Mouse (Mus musculus): ENCODE results near the gene Phf2.

Phf2 gene

GRCm38 (mm10) chr13:48870771-48871731 lies at the start of gene Phf2:
Gene Phf2 (minus strand): TSS chr13:48871119.
- peak; percentile 30 for DNase-seq (ENCODE audit: low read depth, low spot score)

- no peak for DNase-seq (ENCODE audit: low read depth, low spot score)
These were observed 49.0 kb upstream of the Phf2 start for GRCm38 (mm10) chr13:48919756-48920415.

DNA sequence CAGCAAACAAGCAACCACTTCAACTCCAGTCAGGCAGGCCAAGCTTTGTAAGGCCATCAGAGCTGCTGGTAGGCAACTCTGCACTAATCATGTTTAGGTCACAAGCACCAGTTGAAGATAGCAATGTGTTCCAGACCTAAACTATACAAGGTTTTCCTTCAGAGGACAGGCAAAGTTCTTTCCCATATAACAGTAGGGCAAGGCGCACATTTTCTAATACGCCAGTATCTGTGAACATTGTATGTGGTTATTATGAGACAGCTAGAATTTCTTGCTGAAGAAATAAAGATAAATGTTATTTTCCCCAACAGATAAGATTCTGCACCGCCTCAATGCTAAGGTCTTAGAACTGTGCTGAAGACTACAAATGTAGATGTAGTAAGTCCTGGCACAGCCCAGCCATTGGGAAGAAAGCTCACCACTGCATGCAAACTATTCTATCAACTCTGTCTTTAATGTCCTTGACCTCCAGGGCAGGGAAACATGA lies 46.2 kb upstream of the Phf2 start:
- DNase-seq (ENCODE audit: low read depth, low spot score) = no peak

- no peak for DNase-seq (ENCODE audit: low read depth, low spot score)
These were observed 42.8 kb upstream of the Phf2 start for GRCm38 (mm10) chr13:48913680-48914079.

GRCm38 (mm10) chr13:48913141-48913540 lies 42.2 kb upstream of the Phf2 start:
- DNase-seq (ENCODE audit: low read depth, low spot score) = no peak

DNA sequence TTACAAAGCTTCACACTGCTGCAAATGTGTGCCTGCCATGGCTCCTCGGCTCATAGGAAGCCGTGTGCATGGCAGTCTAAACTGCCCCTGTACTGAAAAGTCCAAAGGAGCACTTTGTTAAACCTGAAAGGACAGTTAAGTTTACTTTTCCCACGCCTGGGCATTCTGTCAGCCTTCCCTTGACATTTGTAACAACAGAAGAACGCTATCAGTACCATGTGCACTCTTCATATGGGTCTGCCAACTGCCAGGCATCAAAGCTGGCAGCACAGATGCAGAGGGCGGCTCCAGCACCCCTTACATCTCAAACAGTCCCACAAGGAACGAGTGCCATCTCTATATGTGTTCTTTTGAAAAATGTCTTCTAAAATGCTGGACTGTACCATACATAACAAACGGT lies 40.5 kb upstream of the Phf2 start:
- no peak for DNase-seq (ENCODE audit: low read depth, low spot score)

DNA sequence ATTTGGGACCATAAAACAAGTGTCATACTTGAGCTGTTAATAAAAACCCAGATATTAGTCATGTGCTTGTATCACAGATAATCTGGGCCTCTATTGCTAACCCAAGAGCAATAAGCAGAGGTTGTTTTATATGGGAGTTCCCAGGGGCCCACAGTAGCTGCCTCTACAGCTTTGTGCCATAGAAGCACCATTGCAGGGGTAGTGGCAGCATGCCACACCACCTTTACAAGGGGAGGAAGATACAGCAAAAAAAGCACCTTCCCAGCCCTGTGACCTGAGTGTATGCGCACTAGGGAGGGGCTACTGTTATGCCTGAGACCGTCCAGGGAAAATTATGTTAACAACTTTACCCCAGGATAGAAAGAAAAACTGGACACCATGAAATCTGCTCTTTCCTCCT lies 34.5 kb upstream of the Phf2 start:
- no peak for DNase-seq (ENCODE audit: low read depth, low spot score)

DNA sequence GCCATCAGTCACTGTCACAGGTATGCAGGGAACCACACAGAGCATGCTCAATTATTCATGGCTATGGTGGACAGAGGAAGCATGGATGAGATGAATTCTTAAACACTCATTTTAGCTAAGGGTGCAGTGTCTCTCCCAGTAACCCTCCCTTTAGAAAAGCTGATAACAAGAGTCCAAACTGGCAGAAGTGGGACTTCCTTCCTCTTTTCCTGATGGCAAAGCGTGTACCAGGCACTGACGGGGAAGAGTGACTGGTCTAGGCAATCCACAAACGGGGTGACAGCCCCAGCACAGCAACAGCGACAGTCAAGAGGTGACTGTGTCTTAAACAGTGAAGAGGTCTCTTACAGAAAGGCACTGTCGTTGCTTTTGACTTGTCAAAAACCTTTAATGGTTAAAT lies 24.5 kb upstream of the Phf2 start:
- no peak for DNase-seq (ENCODE audit: low read depth, low spot score)

GRCm38 (mm10) chr13:48890260-48890960 lies 19.5 kb upstream of the Phf2 start:
- DNase-seq (ENCODE audit: low read depth, low spot score) = no peak

- DNase-seq (ENCODE audit: low read depth, low spot score) = peak; percentile 98
These were observed 7.6 kb upstream of the Phf2 start for GRCm38 (mm10) chr13:48878534-48878933.

GRCm38 (mm10) chr13:48877805-48878204 lies 6.9 kb upstream of the Phf2 start:
- DNase-seq (ENCODE audit: low read depth, low spot score) = no peak

- DNase-seq (ENCODE audit: low read depth, low spot score) = no peak
These were observed 1.8 kb upstream of the Phf2 start for GRCm38 (mm10) chr13:48872726-48873125.

- no peak for DNase-seq (ENCODE audit: low read depth, low spot score)
These were observed 1.1 kb upstream of the Phf2 start for GRCm38 (mm10) chr13:48871887-48872606.

- no peak for DNase-seq (ENCODE audit: low read depth, low spot score)
These were observed 759 bp downstream of the Phf2 start for GRCm38 (mm10) chr13:48869950-48870770.

- no peak for DNase-seq (ENCODE audit: low read depth, low spot score)
These were observed 1.3 kb downstream of the Phf2 start for GRCm38 (mm10) chr13:48869600-48869949.

- DNase-seq (ENCODE audit: low read depth, low spot score) = no peak
These were observed 1.8 kb downstream of the Phf2 start for GRCm38 (mm10) chr13:48869088-48869487.

- no peak for DNase-seq (ENCODE audit: low read depth, low spot score)
These were observed 6.1 kb downstream of the Phf2 start for GRCm38 (mm10) chr13:48864673-48865356.

- DNase-seq (ENCODE audit: low read depth, low spot score) = no peak
These were observed 7.4 kb downstream of the Phf2 start for GRCm38 (mm10) chr13:48863556-48863955.

- no peak for DNase-seq (ENCODE audit: low read depth, low spot score)
These were observed 9.0 kb downstream of the Phf2 start for GRCm38 (mm10) chr13:48861913-48862312.

DNA sequence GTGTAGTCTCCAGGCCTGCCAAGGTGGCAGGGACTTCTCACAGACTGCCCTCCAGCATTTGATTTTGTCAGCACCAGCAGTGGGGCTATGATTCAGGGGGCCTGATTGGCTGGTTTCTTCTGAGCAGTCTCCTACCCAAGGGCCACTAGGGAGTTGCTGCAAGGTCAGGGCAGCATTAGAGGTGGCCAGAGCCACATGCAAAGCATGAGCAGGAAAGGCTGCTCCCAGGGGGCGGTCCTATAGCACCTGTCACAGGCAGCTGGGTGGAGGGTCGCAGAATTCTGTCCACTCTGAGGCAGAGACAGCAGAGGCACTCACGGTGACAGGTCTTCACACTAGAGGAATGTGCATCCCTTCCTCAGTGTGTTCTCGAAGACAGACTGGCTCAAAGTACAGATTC lies 12.1 kb downstream of the Phf2 start:
- no peak for DNase-seq (ENCODE audit: low read depth, low spot score)

Measured in ES-CJ7 (cell line).